Mouse (Mus musculus) large intestine, adult 2 months (tissue): Measurements from ENCODE around the gene Mccc1. TPM values are rescaled to one million over a fixed set of nuclear protein-coding genes. Genes with fewer than 3 reads are reported as not detected.

Experiments used
- DNase-seq: peaks from one replicate; pipeline ENCODE4 v3.0.0-alpha.2; 2012; ENCODE audit warnings: low read depth, low spot score
- WGBS: fragments of 180-500 bp; shearing (Covaris S2); methylation state at CpG from one replicate; pipeline ENCODE4 v1.1.7; 2018; 5-methylcytosine and 5-hydroxymethylcytosine counted together
- polyA plus RNA-seq: library from polyadenylated mRNA; depleted of rRNA; stranded (reverse); fragments of >200 nt; gene quantifications from 2 replicates; pipeline ENCODE4 v1.2.3, GENCODE M21; 2012; rRNA removed

Mccc1 gene
- polyA plus RNA-seq, 1 experiment: 7.2 TPM

DNA sequence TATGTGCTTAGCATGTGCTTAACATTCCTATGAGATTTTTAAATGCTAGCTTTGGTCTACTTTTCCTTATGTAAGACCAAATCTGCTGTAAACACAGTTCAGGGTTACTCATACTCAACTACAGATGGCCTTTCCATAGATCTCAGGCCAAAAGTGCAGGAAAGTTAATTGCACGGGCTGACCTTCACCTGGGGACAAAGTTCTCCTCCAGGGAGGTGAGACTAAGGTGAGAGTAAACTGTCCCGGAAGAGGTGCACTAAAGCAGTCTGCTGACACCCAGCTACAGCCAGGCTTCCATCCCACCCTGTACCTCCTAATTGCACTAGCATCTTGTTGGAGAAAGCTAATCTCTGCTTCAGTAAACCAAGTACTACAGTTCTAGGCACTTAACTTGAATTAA is 74.6 kb downstream of the Mccc1 start:
- peak; percentile 31 for DNase-seq
- 36% methylated on average over 2 of the region's 2 CpGs for WGBS

DNA sequence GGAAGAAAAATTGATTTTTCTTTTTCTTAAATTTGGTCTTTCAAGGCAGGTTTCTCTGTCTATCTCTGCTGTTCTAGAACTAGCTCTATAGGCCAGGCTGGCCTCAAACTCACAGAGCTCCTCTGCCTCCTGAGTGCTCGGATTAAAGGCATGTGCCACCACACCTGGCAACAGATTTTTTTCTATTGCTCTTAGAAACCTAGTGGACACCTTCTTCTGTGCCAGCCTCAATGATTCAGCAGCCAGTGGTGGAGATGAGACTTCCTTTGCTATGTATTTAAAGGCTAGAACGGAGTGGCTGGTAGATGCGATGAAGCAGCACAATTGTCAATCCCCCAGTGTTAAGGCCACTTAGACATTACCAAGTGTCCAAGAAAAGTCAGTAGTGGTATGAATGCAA is 76.5 kb downstream of the Mccc1 start:
- WGBS: 79% methylated on average over 3 of the region's 3 CpGs
- no peak for DNase-seq

DNA sequence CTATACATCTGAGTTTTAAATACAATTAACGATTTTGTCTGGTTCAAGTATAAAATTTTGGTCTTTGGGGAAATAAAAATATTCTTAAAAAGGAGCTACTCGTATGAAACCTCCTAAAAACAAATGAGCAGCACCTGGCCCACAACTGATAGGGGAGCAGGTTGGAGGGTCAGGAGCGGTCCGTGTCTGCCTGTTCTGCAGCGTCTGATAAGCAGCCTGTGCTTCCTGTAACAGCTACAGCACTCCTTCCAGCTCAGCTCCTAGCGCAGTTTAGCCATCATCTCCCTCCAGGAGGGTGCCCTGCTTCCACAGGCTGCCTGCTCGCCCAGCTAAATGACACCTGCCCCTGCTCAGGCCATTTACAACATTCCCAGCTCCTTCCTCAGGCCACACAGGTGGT is 77.0 kb downstream of the Mccc1 start:
- no peak for DNase-seq

DNA sequence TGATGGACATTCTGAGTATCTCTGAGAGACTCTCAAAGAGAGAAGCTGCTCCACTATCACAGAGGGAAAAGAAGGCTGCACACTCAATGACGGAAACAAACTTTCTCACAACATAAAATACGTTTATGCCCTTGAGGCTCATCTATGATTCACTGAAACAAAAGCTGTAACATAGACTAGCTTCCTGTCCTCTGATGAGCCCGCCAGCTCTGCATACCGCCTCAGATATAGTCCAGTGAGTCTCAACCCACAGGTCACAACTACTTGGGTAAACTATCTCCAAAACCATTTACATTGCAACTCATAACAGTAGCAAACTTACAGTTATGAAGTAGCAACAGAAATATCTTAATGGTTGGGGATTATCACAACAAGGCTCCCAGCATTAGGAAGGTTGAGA is 78.0 kb downstream of the Mccc1 start:
- DNase-seq: no peak
- WGBS: 66% methylated on average over 4 of the region's 4 CpGs

More for the DNA sequence above, 77.0 kb downstream of the Mccc1 start:
- WGBS: 75% methylated on average over 7 of the region's 7 CpGs

DNA sequence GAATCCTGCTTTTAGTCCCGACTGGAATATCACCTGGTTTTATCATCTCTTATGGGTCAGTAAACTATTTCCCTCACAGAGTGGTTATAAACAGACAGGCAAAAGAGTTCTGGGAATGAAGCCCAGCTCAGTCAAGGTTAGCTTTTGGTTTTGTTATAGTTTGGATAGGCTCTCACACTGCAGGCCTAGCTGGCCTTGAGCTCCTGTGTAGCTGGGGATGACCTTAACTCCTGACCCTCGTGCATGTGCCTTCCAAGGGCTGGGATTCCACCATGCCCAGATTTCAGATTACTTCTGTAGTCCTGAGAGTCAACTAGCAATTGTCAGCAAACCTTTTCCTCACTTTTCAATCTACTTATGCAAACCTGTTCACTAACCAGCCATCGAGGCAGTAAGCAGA is 82.2 kb downstream of the Mccc1 start:
- no peak for DNase-seq

More for the DNA sequence above, 82.2 kb downstream of the Mccc1 start:
- 77% methylated on average over 3 of the region's 3 CpGs for WGBS

Other genes starting within 250 kb of the Mccc1 start
- gene Atp11b, start 246.6 kb downstream of the Mccc1 start, polyA plus RNA-seq: 54.6 and 66.6 TPM in 2 replicates
- gene Dcun1d1, start 63.2 kb downstream of the Mccc1 start, polyA plus RNA-seq: 4.5 and 6.3 TPM in 2 replicates
- not detected in 2 replicates for gene Ccdc144b, start 52.9 kb upstream of the Mccc1 start, polyA plus RNA-seq
- 16.7 and 19.4 TPM in 2 replicates for gene Acad9, start 65.3 kb upstream of the Mccc1 start, polyA plus RNA-seq
- 0.45 and 0.80 TPM in 2 replicates for gene D3Ertd254e, start 150.3 kb upstream of the Mccc1 start, polyA plus RNA-seq
- gene Qrfpr, start 221.6 kb upstream of the Mccc1 start, polyA plus RNA-seq: not detected in 2 replicates